Mouse (Mus musculus) cerebellum, adult 2 months (tissue): ENCODE results near the gene Pkhd1.

Experiments used
- CTCF ChIP-seq: fragments of 200-500 bp; IDR thresholded peaks from 2 replicates; pipeline ENCODE4 v1.5.1; 2011; ENCODE audit warnings: low read depth, mild to moderate bottlenecking, control low read depth, low read length, moderate library complexity, borderline replicate concordance; ENCODE audit not compliant: insufficient read depth
- POLR2A ChIP-seq: fragments of 200-500 bp; IDR thresholded peaks from 2 replicates; pipeline ENCODE4 v1.6.1; 2011; ENCODE audit warnings: low read length, control low read depth, borderline replicate concordance; ENCODE audit not compliant: insufficient read depth

DNA sequence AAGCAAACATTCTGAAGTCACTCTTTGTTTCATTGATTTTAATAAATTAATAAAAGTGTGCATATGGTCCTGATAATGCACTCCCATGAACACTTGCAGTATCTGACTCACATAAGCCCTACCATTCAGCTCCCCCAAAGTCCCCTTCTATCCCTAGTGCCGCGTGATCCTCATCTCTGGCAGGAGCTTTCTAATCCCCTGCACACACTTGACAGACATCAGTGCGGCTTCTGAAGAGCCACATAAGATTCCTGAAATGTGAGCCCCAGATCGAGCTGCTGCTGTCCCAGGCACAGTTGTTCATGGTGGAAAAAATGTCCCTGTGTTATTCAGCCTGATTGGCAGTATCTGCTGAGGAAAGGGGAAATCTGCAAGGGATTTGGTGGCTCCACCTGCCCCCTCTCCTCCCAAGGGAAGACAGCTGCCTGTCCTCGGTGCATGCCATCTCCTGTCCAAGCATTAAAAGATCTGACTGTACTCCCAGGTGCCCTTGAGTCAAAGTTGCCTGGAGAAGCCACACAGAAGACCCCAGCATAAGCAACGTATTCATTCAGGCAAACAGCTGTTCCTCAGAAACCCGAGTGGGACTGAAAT lies 15.5 kb upstream of the Pkhd1 start:
- TF ChIP-seq CTCF (no peak), POLR2A (no peak)
